Mouse (Mus musculus): Measurements from ENCODE around the gene Lyzl4.
A peak's percentile ranks its signal among the peaks of the same experiment; 100 is the strongest.

The Lyzl4 gene

DNA sequence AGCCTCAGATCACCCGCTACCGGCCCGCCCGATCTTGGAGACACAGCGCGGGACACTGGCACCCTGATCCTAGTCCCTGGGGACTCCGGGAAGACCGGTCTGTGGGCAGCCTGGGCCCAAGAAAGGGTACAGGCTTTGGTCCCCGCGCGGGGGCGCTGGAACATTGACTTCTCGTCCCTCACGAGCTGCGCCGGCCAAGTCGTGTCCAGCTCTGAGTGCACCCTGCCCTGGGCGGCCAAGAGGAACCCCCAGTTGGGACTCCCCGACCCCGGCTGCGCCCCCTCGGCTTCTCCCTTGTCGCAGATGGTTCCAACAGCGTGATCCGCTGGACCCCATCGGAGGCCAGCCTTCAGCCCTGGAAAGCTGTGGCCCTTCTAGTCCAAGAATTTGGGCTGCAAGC is at the start of gene Lyzl4:
Gene Lyzl4, minus strand, starts transcription at position 96 of the 400 bp plus-strand sequence.
- peak; percentile 56 to 66 for DNase-seq (ENCODE audit: low spot score in 2 of 2)

DNA sequence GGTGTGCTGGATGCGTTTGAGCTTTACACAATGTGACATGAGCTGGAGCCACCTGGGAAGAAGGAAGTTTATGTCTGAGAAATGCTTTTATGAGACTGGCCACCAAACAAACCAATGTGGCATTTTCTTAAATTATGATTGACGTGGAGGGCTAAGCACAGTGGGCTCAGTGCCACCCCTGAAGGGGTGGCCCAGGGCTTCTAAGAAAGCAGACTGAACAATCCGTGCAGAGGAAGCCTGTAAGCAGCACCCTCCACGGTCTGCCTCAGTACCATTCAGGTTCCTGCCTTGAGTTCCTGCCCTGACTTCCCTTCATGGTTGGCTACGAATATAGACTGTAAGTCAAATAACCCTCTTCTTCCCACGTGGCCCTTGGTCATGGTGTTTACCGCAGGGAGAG is 48.8 kb upstream of the Lyzl4 start:
- no peak for DNase-seq (ENCODE audit: low spot score in 2 of 2)

DNA sequence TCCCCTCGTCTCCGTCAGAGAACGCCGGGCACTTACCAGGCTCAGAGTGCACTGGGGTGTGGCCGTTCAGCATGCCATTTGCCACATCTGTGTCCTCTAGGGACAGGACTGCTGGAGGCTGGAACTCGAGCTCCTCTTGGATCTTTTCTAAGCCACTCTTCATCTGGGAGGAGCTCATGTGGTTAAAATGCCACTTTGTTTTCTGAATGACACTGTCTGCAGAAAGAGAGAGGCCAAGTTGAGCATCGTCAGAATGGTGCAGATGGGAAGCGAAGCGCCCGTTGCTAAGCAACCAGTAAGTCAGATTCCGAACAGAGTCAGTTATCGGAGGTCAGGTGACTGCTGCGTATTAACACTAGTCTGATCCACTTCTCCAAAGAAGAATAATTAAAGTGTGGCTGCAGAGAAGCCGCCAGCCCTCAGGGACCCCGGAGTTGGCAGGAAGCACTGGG is 48.3 kb upstream of the Lyzl4 start:
- DNase-seq (ENCODE audit: low spot score in 2 of 2) = no peak

DNA sequence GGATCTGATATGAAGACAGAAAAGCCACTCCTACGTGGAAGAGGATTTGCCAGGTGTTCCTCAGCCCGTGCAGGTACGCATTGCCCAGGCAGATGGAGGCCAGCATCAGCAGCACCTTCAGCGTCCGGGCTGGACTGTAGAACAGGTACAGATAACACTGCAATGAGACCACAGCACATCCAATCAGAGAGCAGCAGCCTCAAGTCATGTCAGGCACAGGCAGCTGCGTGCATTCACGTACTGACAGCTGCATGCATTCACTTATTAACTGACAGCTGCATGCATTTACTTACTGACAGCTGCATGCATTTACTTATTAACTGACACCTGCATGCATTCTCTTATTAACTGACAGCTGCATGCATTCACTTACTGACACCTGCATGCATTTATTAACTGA is 42.8 kb upstream of the Lyzl4 start:
- no peak for DNase-seq (ENCODE audit: low spot score in 2 of 2)

DNA sequence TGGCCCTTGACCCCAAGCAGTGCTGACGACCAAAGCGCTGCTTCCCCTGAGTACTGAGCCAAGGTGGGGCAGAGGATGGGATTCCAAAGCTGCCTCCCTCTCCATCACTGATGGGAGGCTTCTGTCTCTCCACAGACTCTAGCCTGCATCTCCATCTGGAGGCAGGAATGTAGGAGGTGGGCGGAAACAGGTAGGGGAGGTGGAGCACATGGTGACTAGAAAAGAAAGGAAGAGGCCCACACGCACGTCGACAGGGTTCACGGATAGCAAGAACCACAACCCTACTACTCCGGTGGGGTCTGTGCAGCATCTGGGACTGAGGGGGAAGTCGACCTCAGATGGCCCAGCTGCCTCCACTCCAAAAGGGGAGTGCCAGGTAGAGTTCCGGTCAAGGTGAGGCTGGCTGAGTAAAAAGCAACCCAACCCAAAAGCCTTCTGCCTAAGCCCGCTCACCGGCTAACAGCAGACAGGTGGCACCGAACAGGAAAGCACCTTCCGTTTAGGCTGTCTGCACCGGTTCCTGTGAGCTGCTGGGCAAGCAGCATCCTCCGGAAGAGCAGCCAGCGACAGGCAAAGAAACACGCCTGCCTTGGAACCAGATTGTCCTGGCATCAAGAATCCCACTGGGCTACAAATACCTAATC is 40.3 kb upstream of the Lyzl4 start:
- DNase-seq (ENCODE audit: low spot score in 2 of 2) = peak; percentile 32 to 46

DNA sequence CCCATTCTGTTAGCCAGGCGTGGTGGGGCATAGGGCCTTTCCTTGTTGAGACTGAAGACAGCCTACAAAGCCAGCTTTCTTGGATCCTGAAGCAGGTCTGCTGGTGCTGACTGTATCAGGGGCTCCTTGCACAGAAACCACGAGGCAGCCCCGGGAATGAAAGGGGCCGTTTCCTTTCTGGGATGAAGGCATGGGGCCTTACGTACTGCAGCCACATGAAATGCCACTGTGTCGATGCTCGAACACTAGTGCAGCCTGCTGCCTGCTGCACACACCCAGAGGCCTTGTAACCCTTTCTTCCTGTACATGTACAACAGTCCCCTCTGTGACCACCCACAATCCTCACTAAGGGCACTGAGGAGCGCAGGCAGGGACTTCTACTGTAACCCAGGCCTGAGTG is 39.3 kb upstream of the Lyzl4 start:
- no peak for DNase-seq (ENCODE audit: low spot score in 2 of 2)

DNA sequence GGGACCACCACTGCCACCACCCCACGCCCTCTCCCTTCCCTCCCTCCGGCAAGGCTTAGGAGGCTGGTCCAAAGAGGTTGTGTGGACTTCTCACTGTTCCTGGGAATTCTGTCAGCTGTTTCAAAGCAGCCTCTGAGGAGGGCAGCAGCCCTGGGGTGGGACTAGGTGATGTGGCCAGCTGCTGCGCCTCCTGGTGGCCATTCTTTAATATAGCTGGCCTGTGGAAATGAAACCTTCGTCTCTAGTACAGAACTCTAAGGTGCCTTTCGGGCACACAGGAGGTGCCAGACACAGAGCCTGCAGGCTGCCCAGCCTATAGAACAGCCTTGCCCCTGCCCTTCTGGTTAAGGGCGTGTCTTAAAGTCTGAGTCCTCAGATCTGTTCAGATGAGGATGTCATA is 37.7 kb upstream of the Lyzl4 start:
- peak; percentile 59 to 71 for DNase-seq (ENCODE audit: low spot score in 2 of 2)

DNA sequence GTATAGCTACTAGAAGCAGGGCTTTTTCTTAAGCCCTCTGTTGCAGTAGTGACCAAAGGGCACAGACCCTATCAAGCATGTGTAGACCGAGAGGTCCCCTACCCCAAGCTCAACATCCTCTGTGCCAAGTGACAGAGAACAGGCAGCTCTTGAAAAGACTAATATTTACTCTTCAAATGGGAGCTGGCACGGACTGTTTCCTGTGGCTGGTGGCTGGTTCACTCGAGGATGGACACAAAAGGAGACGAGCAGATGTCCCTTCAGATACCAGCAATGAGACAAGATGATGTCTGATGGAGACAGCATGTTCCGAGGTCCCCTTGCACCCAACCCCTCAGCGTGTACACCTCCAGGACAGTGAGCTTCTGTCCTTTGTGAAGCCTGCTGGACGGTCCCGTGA is 35.6 kb upstream of the Lyzl4 start:
- DNase-seq (ENCODE audit: low spot score in 2 of 2) = no peak

DNA sequence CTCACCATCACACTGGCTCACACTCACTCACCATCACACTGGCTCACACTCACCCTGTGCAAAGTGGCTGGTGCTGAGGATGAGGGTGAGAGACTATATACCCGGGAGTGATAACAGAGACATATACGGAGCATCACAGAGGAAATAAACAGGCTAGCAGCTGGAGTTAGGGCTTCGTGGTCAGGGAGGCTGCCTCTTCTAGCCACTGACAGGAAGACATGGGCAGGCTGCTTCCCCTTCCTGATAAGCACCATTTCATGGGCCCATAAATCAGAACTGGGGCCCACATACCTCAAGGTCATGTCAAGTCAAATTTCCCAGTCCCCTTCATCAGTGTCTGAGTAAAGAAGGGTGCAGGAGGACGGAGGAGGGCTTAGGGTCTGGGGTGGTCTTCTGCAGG is 35.2 kb upstream of the Lyzl4 start:
- peak; percentile 29 to 41 for DNase-seq (ENCODE audit: low spot score in 2 of 2)

DNA sequence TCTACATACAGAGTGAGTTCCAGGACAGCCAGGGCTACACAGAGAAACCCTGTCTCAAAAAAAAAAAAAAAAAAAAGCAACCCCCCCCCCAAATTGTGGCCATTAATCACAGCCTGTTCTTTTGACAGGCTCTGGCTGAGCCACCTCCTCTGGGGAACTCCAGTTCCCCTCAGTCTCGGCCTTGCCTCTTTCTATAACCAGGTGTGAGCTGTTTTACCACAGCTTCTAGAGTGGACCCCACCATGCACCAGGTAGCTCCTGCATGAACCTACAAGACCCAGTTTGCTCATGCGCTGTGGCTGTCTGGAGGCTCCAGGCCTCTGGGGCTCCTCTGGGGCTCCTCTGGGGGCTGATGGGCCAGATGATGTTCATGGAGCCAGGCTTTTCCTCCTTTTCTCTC is 33.7 kb upstream of the Lyzl4 start:
- peak; percentile 36 to 42 for DNase-seq (ENCODE audit: low spot score in 2 of 2)

DNA sequence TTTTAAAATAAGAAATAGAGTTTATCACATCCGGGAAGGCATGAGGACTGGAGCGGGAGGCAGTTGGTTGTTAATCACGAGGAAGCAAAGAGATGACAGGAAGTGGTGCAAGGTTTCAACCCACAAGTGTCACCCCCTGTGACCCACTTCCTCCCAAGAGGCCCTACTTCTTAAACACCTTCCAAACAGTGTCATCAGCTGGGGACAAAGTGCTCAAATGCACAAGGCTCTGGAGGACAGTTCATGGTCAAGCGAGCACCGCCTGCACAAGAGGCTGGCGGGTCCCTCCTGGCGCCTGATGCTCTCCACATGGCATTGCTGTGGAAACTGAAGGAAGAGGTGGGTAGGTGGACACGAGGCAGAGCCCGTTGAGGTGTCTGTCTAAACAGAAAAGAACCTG is 33.1 kb upstream of the Lyzl4 start:
- peak; percentile 88 for DNase-seq (ENCODE audit: low spot score in 2 of 2)

DNA sequence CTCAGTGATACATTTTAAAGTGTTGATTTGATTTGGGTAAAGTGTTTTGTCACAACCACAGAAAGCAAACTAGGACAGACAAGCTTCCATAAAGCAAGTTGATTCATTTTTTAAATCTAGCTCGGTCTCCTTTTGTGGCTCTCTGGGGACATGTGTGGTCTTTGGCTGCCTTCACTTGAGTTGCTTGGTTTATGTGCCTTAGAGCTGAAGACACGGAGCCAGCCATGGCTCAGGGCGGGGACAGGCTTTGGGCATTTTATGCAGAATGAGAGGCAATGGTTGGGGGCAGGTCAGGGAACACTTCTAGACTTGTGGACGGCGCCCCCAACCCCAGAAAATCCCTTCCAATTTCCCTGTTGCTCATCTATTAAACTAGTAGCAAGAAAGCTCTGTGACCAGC is 31.8 kb upstream of the Lyzl4 start:
- DNase-seq (ENCODE audit: low spot score in 2 of 2) = peak in 1 of 2 experiments; percentile 36

DNA sequence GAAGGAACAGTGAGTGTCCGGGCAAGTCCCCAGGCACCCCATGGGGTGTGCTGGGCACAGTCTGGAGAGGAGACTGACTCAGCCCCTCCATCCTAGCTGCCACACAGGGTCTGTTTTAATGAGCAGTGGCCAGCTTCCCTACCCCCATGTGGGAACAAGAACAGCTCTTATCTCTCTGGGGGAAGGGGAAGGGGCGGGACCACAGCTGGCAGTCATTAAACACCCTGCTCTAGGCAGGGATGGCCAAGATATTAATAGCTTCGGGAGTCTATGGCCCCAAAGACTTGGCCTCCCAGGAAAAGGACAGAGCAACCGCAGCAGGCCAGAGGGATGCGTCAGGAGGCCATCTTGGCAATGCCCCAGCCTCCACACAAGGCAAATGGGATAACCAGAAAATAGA is 30.4 kb upstream of the Lyzl4 start:
- no peak for DNase-seq (ENCODE audit: low spot score in 2 of 2)

DNA sequence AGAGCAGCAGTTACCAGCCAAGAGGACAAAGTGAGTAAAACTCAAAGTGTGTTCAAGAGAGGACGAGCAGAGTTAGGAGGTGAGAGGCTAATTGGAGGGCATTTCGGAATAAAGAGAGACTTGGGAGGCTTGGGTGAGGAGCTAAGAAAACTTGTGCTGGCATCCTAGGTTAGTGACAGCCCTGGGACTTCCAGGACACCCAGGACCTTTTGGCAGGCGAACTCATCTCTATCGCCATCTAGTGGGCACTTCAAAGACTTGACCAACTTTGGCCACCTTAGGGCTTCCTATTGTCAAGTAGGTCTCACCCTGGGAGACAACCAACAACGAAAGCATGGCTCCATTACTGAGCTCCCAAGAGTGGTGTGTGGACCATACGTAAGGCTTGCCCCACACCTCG is 29.4 kb upstream of the Lyzl4 start:
- DNase-seq (ENCODE audit: low spot score in 2 of 2) = peak; percentile 44 to 60

DNA sequence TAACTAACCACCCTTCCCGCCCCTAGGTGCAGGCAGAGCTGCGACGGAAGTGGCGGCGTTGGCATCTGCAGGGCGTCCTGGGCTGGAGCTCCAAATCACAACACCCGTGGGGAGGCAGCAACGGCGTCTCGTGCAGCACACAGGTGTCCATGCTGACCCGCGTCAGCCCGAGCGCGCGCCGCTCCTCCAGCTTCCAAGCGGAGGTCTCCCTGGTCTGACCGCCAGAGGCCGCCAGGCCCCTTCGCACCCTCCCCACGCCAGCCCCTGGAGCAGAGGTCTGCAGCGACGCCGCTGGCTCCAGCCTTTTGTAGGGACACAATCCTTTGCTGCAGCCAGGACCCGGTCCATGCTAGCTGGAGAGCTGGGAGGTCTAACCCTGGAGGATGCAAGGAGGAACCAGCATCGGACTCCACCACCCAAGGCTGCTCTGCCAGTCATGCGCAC is 27.5 kb upstream of the Lyzl4 start:
- DNase-seq (ENCODE audit: low spot score in 2 of 2) = peak; percentile 48 to 67

DNA sequence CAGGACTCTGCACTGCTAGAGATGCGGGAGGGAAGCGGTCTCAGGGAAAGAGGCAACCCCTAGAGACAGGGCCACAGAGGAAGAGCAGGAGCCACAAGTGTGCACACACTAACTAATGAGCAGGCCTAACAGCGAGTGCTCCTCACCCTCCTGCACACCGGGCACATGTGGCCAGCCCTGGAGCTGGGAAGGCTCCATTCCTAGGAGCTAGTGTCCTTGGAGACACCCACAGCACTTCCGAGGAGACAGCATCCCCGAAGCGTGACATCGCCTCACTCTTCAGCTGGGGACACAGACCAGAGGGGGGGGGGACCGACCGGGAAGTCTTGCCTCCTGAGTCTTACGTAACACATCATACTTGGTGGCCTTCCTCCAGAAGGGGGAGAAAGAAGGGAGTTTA is 25.9 kb upstream of the Lyzl4 start:
- DNase-seq (ENCODE audit: low spot score in 2 of 2) = no peak

DNA sequence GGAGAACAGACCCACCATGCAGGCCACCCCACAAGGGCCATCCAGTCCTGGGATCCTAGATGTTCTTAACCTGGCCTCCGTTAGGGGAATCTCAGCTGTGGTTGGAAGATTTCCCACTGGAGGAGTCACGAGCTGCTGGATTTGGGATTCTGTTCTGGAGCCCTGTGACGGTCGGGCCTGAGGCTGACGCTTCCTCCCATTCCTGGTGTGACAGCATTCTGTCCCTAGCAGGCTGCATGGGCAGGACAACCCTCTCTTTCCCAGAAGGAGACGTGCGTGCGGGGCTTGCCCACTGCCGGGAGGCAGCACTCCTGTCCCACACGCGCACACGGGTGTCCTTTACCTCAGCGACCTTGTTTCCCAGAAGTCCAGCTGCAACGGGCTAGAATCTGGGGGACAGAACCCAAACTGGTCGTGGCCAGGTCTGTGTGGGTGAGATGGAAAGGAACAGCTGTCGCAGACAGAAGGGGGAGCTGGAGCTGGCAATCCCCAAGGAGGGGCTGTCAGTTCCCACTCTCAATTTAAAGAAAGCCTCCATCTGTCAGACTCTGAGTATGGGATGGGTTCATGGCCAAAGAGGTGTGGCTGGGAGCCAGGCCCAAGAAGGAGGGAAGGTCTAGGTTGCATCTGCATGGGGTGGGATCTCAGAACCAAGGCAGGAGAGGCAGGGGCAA is 25.2 kb upstream of the Lyzl4 start:
- no peak for DNase-seq (ENCODE audit: low spot score in 2 of 2)

DNA sequence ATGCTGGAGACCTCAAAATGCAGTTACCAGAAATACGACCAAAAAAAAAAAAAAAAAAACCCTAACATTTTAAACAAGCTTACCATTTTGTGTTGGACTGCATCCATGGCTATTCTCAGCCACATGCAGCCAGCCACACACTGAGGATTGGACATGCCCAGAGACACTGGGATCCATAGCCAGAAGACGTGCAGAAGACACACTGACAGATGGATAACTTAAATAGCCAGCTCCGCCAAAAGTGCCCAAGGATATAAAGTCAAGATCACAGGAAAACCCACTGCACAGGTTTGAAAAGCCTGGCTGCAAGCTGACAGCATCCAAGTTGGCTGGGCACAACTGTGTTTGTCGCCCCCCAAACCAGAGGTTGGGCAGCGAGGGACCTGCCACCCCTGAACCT is 22.2 kb upstream of the Lyzl4 start:
- DNase-seq (ENCODE audit: low spot score in 2 of 2) = no peak

DNA sequence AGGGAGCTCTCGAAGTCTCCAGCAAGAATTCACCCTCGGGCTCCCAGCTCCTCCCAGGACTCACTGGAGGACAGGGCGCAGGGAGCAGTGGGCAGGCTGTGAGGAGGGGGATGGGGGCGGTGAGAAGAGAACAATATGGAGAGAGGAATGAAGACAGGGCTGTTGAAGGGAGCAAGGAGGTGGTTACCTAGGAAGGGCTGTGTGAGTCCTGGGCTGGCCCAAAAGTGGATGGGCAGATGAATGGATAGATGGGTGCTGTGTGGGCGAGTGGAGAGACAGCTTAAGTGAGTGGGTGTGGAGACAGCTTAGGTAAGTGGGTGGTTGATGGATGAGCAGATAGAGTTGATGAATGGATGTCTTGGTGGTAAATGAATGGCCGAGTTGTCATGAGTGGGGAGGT is 21.6 kb upstream of the Lyzl4 start:
- no peak for DNase-seq (ENCODE audit: low spot score in 2 of 2)

DNA sequence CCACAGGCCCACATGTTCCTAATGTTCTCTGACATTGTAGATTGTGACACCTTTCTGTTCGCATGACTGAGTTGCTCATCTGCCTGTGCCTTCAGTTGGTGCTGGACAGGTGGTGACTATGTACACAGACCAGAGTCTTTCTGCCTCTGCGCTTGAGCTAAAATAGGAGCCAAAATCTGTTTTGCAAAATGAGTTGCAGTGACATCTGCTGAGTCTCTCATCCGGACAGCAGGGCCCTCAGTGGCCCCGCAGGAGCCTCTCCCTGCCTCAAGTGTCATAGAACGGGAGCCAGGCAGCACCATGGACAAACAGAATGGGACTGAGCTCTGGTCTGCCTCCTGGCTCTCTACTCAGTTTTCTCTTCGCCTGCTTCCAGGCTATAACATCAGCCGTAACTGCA is 17.9 kb upstream of the Lyzl4 start:
- no peak for DNase-seq (ENCODE audit: low spot score in 2 of 2)

DNA sequence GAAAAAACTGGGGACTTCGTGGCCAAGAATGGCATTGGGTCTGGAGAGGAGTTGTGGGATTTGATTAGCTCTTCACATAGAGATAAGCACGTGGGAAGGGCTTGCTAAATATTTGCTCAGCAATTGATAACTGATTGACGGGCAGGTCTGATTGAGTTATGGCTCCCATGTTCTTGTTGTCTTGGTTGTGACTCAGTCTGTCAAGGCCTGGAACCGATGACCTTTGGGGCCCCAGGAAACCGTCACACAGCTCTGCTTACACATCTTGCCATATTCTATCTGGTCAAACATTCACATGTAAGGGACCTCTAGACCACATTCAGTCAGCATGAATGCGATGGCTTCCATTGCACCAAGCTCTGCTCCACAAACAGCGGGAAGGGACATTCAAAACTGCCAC is 16.4 kb upstream of the Lyzl4 start:
- DNase-seq (ENCODE audit: low spot score in 2 of 2) = no peak

DNA sequence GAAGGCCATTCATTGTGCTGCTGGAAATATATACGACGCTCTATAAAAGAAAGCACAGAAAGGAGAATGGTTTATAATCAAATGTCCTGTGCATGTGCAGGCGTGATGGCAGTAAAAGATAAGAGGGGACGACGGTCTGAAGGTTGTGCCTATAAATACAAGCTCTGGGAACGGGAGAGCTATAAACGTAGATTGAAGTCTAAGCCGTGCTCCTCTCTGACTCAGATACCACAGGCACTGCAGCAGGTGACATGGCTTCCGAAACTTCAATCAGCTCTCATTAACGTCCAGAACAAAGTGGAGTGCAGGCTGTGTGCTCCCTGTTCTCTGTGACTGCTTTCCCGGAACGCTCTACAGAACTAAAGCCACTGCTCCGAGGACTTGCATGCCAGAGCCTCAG is 15.2 kb upstream of the Lyzl4 start:
- DNase-seq (ENCODE audit: low spot score in 2 of 2) = no peak

DNA sequence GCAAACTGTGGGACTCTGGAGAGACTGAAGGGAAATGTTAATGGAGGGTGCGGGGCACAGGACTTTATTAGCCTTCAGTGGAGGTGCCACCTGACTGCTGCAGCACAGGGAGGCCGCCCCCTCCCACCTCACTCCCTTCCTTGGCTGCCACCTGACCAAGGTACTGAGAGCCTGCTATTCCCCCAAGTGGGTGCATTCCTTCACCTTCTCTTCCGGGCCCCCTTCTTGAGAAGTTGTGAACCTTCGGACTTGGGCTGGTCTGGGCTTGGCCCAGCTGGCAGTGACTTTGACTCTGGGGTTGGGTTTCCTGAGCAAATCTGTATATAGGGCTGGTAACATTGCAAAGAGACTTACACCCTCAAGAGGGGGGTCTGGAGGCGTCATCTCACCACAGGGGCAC is 14.4 kb upstream of the Lyzl4 start:
- DNase-seq (ENCODE audit: low spot score in 2 of 2) = no peak

DNA sequence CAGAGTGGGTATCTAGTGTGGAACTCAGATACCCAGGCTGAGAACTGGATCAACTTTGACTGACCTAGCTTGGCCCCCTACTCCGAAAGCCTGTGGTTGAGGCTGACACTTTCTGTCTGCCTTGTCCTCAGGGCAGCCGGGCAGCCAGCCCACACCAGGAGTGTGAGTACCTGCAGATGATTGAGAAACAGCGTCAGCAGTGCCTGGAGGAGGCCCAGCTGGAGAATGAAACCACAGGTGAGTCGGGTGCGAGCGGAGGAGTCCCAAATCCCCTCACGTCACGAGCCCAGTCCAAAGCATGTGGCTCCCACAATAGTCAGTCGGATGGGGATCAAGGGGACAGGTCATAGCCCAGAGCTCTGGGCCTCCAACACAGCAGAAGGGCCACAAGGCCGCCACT is 11.8 kb upstream of the Lyzl4 start:
- no peak for DNase-seq (ENCODE audit: low spot score in 2 of 2)

Measured in natural killer cell, adult 2 months (primary cell).